Mouse (Mus musculus) B cell, adult 62 days (primary cell): ENCODE measurements around the gene Plppr2. TPM values are rescaled to one million over a fixed set of nuclear protein-coding genes. Genes with fewer than 3 reads are reported as not detected.

ENCODE experiments used
- total RNA-seq: library from RNA; stranded (reverse); gene quantifications from 4 replicates; pipeline ENCODE4 v1.2.4, GENCODE M21; 2023

The Plppr2 gene
- total RNA-seq = 1.3 to 1.4 TPM (median 1.3 TPM) in 4 replicates

GRCm38 (mm10) chr9:21936692-21937570 is at the start of gene Plppr2:
Gene Plppr2, plus strand, starts transcription at chr9:21937033.

GRCm38 (mm10) chr9:21918035-21918592 is 18.7 kb upstream of the Plppr2 start, which contains the start of gene Rab3d:
Gene Rab3d, minus strand, starts transcription at chr9:21918192.

GRCm38 (mm10) chr9:21927208-21927753 is 9.6 kb upstream of the Plppr2 start, which contains the start of the genes Ccdc159 and Tmem205:
Gene Ccdc159, plus strand, starts transcription at chr9:21927471.
Gene Tmem205, minus strand, starts transcription at chr9:21927556.

GRCm38 (mm10) chr9:21955570-21956281 is 18.9 kb downstream of the Plppr2 start, which contains the start of gene Swsap1:
Gene Swsap1, plus strand, starts transcription at chr9:21955755.

GRCm38 (mm10) chr9:21963417-21963816 is 26.6 kb downstream of the Plppr2 start, which contains the start of gene Epor:
Gene Epor, minus strand, starts transcription at chr9:21963506.

GRCm38 (mm10) chr9:21989230-21990110 is 52.6 kb downstream of the Plppr2 start, which contains the start of gene Rgl3:
Gene Rgl3, minus strand, starts transcription at chr9:21989446.

Other genes starting within 250 kb of the Plppr2 start
- 17.1 to 22.6 TPM (median 18.9 TPM) in 4 replicates for gene Ldlr, start 213.6 kb upstream of the Plppr2 start, total RNA-seq
- 1.8 to 4.0 TPM (median 2.8 TPM) in 4 replicates for gene Spc24, start 176.7 kb upstream of the Plppr2 start, total RNA-seq
- 0.23 to 0.76 TPM (median 0.41 TPM) in 4 replicates for gene Kank2, start 138.3 kb upstream of the Plppr2 start, total RNA-seq
- not detected in 4 replicates for gene Angptl8, start 101.5 kb upstream of the Plppr2 start, total RNA-seq
- gene Dock6, start 84.4 kb upstream of the Plppr2 start, total RNA-seq = 13.1 to 17.6 TPM (median 16.5 TPM) in 4 replicates
- gene Rab3d, start 18.8 kb upstream of the Plppr2 start, total RNA-seq = 3.3 to 5.5 TPM (median 3.6 TPM) in 4 replicates
- 0.89 TPM in 1 of 4 replicates, not detected in the others for gene Ccdc159, start 9.6 kb upstream of the Plppr2 start, total RNA-seq
- 0.95 to 1.5 TPM in 2 of 4 replicates, not detected in the others for gene Tmem205, start 9.5 kb upstream of the Plppr2 start, total RNA-seq
- 7.7 to 11.2 TPM (median 9.9 TPM) in 4 replicates for gene Swsap1, start 18.7 kb downstream of the Plppr2 start, total RNA-seq
- not detected in 4 replicates for gene Epor, start 26.5 kb downstream of the Plppr2 start, total RNA-seq
- gene Rgl3, start 52.4 kb downstream of the Plppr2 start, total RNA-seq = not detected in 4 replicates
- gene Ccdc151, start 65.6 kb downstream of the Plppr2 start, total RNA-seq = not detected in 4 replicates
- 64.4 to 73.1 TPM (median 72.2 TPM) in 4 replicates for gene Prkcsh, start 65.8 kb downstream of the Plppr2 start, total RNA-seq
- gene Elavl3, start 115.0 kb downstream of the Plppr2 start, total RNA-seq = not detected in 4 replicates
- gene Gm49318, start 134.2 kb downstream of the Plppr2 start, total RNA-seq = not detected in 4 replicates
- 28.4 to 35.4 TPM (median 33.4 TPM) in 4 replicates for gene Zfp653, start 134.3 kb downstream of the Plppr2 start, total RNA-seq
- gene Ecsit, start 148.4 kb downstream of the Plppr2 start, total RNA-seq = 17.8 to 24.6 TPM (median 20.1 TPM) in 4 replicates
- gene Cnn1, start 162.2 kb downstream of the Plppr2 start, total RNA-seq = not detected in 4 replicates
- 32.6 to 40.3 TPM (median 38.1 TPM) in 4 replicates for gene Elof1, start 180.1 kb downstream of the Plppr2 start, total RNA-seq
- gene Acp5, start 198.7 kb downstream of the Plppr2 start, total RNA-seq = 180 to 182 TPM (median 181 TPM) in 4 replicates
- 9.4 to 13.4 TPM (median 12.8 TPM) in 4 replicates for gene Pigyl, start 219.8 kb downstream of the Plppr2 start, total RNA-seq